Mouse (Mus musculus): ENCODE results near the gene Synrg.

GRCm38 (mm10) chr11:84040621-84041020, 76.4 kb downstream of the Synrg start:
- TF ChIP-seq CTCF (conservative IDR thresholded peaks at IDR 0.05; ENCODE audit: insufficient read depth, insufficient read length, low read depth, low read length) (no peak), POLR2A (IDR thresholded peaks at IDR 0.05; ENCODE audit: low read depth, low read length) (no peak)

All from kidney, adult 2 months (tissue).